Mouse (Mus musculus) cerebellum, adult 11 months (tissue): ENCODE data around the gene Rtl3.

Experiments
- DNase-seq: peaks from one replicate; pipeline ENCODE4 v3.0.0; 2022

The Rtl3 gene

GRCm38 (mm10) chrX:106840409-106840808 is at the start of gene Rtl3:
Rtl3 (minus strand) TSS chrX:106840644.
- no peak for DNase-seq

GRCm38 (mm10) chrX:106872315-106872714 is 31.9 kb upstream of the Rtl3 start:
- DNase-seq: no peak

- no peak for DNase-seq
These were observed 31.4 kb upstream of the Rtl3 start for GRCm38 (mm10) chrX:106871894-106872293.

DNA sequence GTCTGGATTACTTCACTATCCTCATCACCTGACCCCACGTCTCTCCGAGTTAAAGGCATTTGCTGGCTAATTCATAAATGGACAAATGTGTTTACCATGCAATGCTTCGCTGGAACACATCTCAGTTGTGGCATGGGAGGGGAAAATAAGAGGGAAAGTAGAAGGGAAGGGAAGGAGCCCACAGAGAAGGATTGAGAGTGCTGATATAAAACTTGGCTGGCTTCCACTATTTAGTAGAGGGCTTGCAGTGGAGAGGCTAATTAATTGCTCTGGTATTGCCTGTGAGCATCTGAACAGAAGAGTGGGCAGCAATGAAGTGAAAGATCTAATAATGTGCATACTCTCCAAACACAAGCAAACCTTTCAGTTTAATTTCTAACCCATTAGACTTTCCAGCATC is 31.0 kb upstream of the Rtl3 start:
- no peak for DNase-seq

DNA sequence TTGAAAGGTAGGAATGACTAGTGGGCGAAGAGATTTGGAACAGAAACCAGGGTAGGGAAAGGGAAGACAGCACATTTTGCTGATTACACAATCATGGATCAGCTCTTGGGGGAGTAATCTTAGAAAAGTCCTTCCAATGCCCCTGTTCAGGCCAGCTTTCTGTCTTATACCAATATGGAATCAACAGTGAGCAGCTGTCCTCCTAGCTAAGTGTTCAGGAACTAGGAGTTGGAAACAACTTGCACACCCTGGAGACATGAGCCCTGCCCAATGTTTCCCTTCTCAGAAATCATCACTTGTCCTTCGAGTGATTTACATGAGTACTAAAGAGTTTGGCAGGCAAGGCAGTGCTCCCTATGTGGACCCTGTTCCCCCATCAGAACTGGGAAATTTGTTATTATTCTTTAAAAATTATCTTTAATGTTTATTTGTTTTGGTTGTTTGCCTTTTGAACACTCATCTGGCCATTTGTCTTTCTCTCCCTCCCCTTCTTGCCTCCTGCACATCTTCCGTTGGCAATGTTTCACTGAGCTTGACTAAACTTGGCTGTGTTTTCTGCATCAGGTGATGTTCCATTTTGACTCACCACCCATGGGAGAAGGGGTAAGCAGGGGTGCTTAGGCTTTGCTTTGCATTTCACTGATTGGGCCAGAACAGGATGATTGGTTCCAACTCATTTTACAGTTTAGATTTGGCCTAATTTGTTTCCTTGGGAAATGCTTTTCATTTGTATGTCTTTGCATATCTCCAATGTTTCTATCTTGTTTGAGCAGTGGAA is 13.3 kb upstream of the Rtl3 start:
- DNase-seq: no peak

- no peak for DNase-seq
These were observed 853 bp downstream of the Rtl3 start for GRCm38 (mm10) chrX:106839591-106839990.

- no peak for DNase-seq
These were observed 9.9 kb downstream of the Rtl3 start for GRCm38 (mm10) chrX:106830494-106830893.

DNA sequence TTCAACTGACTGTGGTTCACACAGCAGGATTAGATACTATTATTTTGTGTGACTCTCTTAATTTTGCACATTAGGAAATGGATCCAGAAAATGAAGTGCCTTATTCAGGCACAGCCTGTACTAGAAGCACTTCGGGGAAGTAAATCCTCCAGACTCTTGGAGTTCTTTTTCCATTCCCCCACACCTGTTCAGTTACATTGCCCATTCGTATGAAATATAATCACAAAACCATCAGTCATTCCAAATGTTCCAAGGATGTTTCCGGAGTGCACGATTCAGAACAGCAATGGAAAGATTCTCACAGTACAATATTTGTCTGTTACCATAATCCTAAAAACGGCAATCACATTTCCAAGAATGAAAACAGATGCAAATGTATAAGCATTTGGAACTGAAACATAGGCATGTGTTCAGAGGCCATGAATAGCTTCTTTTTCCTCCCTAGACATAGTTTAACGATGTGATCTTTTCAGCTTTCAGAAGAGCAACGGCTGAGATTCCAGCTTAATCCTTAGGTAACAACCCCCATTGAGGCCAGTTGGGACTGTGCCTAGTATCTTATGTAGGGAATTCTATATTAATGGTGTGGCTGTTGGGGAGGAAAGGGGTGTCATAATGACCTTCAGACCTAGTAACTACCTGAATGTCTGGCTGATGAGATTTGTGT is 30.8 kb downstream of the Rtl3 start:
- DNase-seq: no peak

DNA sequence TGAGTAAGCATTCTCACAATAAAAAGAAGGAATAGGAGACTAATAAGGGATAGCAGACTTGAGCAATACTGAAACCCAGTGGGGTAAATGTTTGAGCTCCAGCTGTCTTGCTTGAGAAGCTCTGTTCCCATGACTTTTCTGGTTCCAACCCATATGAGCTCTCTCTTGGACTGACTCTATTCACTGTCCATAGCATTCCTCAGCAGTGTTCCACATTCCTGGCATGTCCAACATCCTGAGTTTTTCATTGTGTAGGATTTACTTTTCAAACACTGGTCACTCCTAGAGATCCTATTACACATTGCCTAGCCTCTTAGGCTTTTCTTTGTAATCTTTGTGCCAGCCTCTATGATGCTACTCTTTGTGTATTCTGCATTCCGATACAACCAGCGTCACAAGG is 36.1 kb downstream of the Rtl3 start:
- no peak for DNase-seq

DNA sequence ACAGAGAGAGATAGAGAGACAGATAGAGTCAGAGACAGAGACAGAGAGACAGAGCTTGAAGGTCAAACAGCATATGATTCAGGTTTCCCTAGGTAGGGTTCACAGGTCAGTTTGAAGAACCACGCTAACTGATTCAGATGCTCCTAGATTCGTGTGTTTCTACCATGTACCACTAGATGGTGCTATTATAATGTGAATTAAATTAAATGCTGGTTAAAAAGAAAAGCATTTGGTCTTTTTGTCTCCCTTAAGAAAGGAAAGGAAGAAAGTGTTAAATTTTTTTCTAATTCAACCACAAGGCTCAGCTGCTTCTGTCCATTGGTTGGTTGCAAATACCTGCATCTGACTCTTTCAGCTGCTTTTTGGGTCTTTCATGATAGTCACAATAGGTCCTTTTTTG is 45.8 kb downstream of the Rtl3 start:
- DNase-seq: no peak
